Mouse (Mus musculus): ENCODE measurements around the gene Trim30a.

- TF ChIP-seq GATA1 (IDR thresholded peaks at IDR 0.05; ENCODE audit: borderline replicate concordance, low read length) (no peak), FLI1 (IDR thresholded peaks at IDR 0.05; ENCODE audit: low read length) (no peak)
Observed at GRCm38 (mm10) chr7:104398492-104398891, 66.5 kb downstream of the Trim30a start.

Data from megakaryocyte, embryonic 14.5 days (primary cell).